Mouse (Mus musculus) myocyte (in vitro differentiated cells): ENCODE data around the gene Dnaaf1.

Source experiments
- CEBPB ChIP-seq: IDR thresholded peaks from 2 replicates; pipeline ENCODE4 v1.6.1; 2011; ENCODE audit warnings: mild to moderate bottlenecking, moderate library complexity; ENCODE audit not compliant: poor library complexity, insufficient read depth, severe bottlenecking
- MAX ChIP-seq: IDR thresholded peaks from one replicate; pipeline ENCODE4 v1.6.1; 2011; ENCODE audit warnings: low read depth, mild to moderate bottlenecking, control low read depth
- MYOD1 ChIP-seq, 3 experiments: IDR thresholded peaks; one replicate each; pipeline ENCODE4 v1.6.1; 2011; ENCODE audit warnings: control low read depth in 2 of 3, low read depth in 2 of 3, mild to moderate bottlenecking in 2 of 3, moderate library complexity in 1 of 3; ENCODE audit not compliant: insufficient read length in 2 of 3, control insufficient read depth in 1 of 3
- POLR2A ChIP-seq: IDR thresholded peaks from one replicate; pipeline ENCODE4 v1.6.1; 2011; ENCODE audit warnings: low read depth, mild to moderate bottlenecking, control low read depth, moderate library complexity; ENCODE audit not compliant: insufficient read length
- POLR2AphosphoS2 ChIP-seq: IDR thresholded peaks from one replicate; pipeline ENCODE4 v1.6.1; 2011; ENCODE audit warnings: low read depth, control low read depth; ENCODE audit not compliant: insufficient read length
- REST ChIP-seq: IDR thresholded peaks from one replicate; pipeline ENCODE4 v1.6.1; 2011; ENCODE audit warnings: mild to moderate bottlenecking, control low read depth, moderate library complexity; ENCODE audit not compliant: insufficient read depth, insufficient read length
- TCF12 ChIP-seq: IDR thresholded peaks from one replicate; pipeline ENCODE4 v1.6.1; 2011; ENCODE audit warnings: mild to moderate bottlenecking, control low read depth; ENCODE audit not compliant: poor library complexity, insufficient read depth, severe bottlenecking
- TCF3 ChIP-seq: IDR thresholded peaks from one replicate; pipeline ENCODE4 v1.6.1; 2011; ENCODE audit warnings: low read depth, control low read depth; ENCODE audit not compliant: insufficient read length
- USF1 ChIP-seq: IDR thresholded peaks from one replicate; pipeline ENCODE4 v1.6.1; 2011; ENCODE audit warnings: low read depth, mild to moderate bottlenecking, control low read depth, moderate library complexity

GRCm38 (mm10) chr8:119585901-119586300, 10.9 kb downstream of the Dnaaf1 start:
- TF ChIP-seq POLR2A (no peak), TCF12 (no peak), REST (no peak), CEBPB (no peak), MAX (no peak), USF1 (no peak), POLR2AphosphoS2 (no peak), TCF3 (no peak), MYOD1 (IDR thresholded peaks at IDR 0.05; ENCODE audit: control insufficient read depth in 1 of 3, insufficient read length in 2 of 3, low read depth in 2 of 3) (no peak)
